Mouse (Mus musculus) midbrain, embryonic 12.5 days (tissue): Measurements from ENCODE around the gene Prpf4b. TPM values are rescaled to one million over a fixed set of nuclear protein-coding genes. Genes with fewer than 3 reads are reported as not detected.
"Not testable (repeated sequence)": the region's sequence is repeated elsewhere in the genome, so short reads cannot be mapped to it uniquely, and the experiment has no call there.

Source experiments
- ATAC-seq: fragments of 200-750 bp; cut with Nextera tagmentation; 2 replicates; pipeline ENCODE4 v1.8.0; 2017; ENCODE audit warnings: low read depth, moderate TSS enrichment, moderate library complexity; ENCODE audit not compliant: low FRiP score
- H3K27ac ChIP-seq: fragments of 300-500 bp; sonication (generic); replicated peaks from 2 replicates; pipeline ENCODE4 v1.5.1; 2016; ENCODE audit warnings: mild to moderate bottlenecking
- H3K27me3 ChIP-seq: fragments of 300-500 bp; sonication (generic); 2 replicates; pipeline ENCODE4 v1.6.1; 2016; ENCODE audit warnings: mild to moderate bottlenecking
- H3K36me3 ChIP-seq: fragments of 300-500 bp; sonication (generic); 2 replicates; pipeline ENCODE4 v1.6.1; 2016
- H3K4me1 ChIP-seq: fragments of 300-500 bp; sonication (generic); 2 replicates; pipeline ENCODE4 v1.6.1; 2016
- H3K4me2 ChIP-seq: fragments of 300-500 bp; sonication (generic); replicated peaks from 2 replicates; pipeline ENCODE4 v1.6.1; 2016; ENCODE audit warnings: mild to moderate bottlenecking, moderate library complexity
- H3K4me3 ChIP-seq: fragments of 300-500 bp; sonication (generic); 2 replicates; pipeline ENCODE4 v1.5.1; 2016; ENCODE audit warnings: mild to moderate bottlenecking
- H3K9ac ChIP-seq: fragments of 300-500 bp; sonication (generic); replicated peaks from 2 replicates; pipeline ENCODE4 v1.6.1; 2016; ENCODE audit warnings: mild to moderate bottlenecking, moderate library complexity
- H3K9me3 ChIP-seq: fragments of 300-500 bp; sonication (generic); 2 replicates; pipeline ENCODE4 v1.6.1; 2016; ENCODE audit warnings: mild to moderate bottlenecking
- WGBS: fragments of 180-500 bp; shearing (Covaris S2); methylation state at CpG from one replicate; pipeline ENCODE4 v1.1.7; 2016; 5-methylcytosine and 5-hydroxymethylcytosine counted together
- polyA plus RNA-seq: library from polyadenylated mRNA; unstranded; fragments of >200 nt; fragmentation: Nextera tagmentation; extraction: Ambion mirVana; gene quantifications from 2 replicates; pipeline ENCODE4 v1.2.1, GENCODE M21; 2016

Prpf4b gene
- polyA plus RNA-seq, 1 experiment from 2014 or later: 90.2 TPM

DNA sequence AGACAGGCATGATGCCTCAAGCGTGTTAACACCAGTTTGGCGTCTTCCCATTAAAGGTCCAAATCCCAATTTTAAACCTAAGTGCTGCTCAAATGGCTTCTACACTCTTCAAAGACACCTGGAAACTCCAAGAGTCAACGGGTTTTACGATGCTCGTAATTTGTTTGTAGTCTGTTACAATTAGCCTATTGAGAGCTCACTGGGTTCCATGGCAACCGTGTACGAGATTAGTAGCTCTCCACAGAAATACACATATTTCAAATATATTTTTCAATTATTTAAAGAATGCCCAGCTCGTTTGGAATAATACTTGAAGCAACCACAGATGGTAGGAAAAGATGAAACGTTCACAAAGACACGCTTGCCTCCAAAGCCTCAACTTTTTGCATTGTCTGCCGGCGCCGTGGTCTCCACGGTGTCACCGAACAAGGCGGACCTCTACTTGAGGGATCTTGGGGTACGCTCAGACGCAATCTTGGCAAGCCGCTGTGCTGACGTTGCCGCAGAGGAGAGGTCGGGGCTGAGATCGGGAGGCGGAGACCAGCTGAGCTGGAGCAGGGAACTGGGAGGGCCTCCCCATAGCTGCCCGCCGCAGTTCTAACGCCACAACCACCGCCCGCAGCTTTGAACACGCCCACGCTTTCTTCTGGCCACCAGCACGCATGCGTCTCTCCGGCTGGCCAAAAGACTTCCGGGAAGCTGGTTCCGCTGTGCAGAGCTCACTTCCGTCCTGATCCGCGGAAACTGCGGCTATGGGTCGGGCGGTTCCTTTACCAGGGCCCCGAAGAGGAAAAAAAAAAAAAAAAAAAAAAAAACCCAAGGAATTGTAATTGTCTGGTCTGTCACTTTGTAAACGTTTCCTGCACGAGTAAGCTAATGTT lies 1.1 kb upstream of the Prpf4b start:
- Histone ChIP-seq H3K36me3 (no peaks in the 10 kb centered on the region), H3K9ac (peak overlapping the region; percentile 66), H3K9me3 (no peaks in the 10 kb centered on the region), H3K4me3 (peak overlapping the region; percentile 70), H3K4me1 (peaks cover 24% of the 10 kb centered on the region), H3K27me3 (no peaks in the 10 kb centered on the region), H3K27ac (peak overlapping the region; percentile 99), H3K4me2 (peak overlapping the region; percentile 76)
- 3% methylated on average over 45 of the region's 45 CpGs for WGBS
- ATAC-seq: peak; percentile 91

DNA sequence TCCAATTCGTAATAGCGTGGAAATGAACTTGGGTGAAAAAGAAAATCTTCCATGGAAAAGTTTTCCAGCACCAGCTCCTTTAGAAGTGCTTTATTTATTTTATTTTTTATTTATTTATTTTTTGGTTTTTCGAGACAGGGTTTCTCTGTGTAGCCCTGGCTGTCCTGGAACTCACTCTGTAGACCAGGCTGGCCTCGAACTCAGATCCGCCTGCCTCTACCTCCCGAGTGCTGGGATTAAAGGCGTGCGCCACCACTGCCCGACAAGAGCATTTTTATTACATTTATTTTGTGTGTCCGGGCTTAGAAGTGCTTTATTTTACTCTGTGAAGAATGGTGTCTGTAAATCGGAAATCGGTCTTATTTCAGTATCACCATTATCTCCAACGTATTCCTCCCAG lies 366 bp upstream of the Prpf4b start:
- ATAC-seq: peak; percentile 23; the same call in 1 of the 2 replicates
- Histone ChIP-seq H3K4me3 (peak overlapping the region; percentile 70), H3K27ac (peak overlapping the region; percentile 99), H3K9ac (peak overlapping the region; percentile 80; the same call in 1 of the 2 replicates), H3K4me2 (peak overlapping the region; percentile 76), H3K4me1 (peaks cover 24% of the 10 kb centered on the region)
- not testable (repeated sequence) for H3K36me3 ChIP-seq, H3K27me3 ChIP-seq, H3K9me3 ChIP-seq
- whole genome bisulfite sequencing: 22% methylated on average over 13 of the region's 13 CpGs

DNA sequence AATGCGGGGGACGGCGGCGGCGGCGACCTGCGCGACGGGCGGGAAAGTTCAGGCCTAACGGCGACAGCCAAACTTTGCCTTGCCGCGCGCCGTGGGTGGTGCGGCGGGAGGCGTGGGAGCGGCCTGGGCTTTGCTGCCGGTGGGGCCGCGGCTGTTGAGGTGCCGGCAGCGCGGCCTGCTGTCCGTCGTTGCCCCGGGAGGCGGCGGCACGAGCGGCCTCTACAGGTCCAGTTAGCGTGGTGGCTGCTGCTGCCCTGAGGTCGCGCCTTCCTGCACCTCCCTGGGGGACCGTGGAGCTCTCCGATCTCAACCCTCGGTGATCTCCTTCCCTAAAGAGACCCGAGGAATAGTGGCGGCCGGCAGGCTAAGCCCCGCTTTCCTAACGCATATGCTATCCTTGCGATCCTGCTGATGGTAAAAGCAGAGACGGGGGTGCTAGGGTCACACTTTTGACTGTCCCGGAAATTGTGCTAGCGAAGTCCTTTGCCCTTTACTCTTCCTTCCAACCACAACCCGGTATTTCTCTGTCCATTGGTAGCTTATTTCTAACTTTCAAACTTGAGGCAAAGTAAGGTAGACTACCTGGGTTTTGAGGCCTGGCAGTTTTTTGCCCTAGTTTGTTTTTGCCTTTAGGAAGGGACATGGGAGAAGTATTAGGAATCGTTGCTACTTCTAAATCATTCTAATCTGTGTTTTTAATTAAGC lies 791 bp downstream of the Prpf4b start:
- under 1% methylated on average over 49 of the region's 50 CpGs for WGBS
- Histone ChIP-seq H3K9me3 (no peaks in the 10 kb centered on the region), H3K9ac (peak overlapping the region; percentile 80), H3K27me3 (no peaks in the 10 kb centered on the region), H3K4me1 (peaks cover 24% of the 10 kb centered on the region), H3K36me3 (no peaks in the 10 kb centered on the region), H3K4me2 (peak overlapping the region; percentile 76), H3K27ac (peak overlapping the region; percentile 99), H3K4me3 (peak overlapping the region; percentile 70)
- ATAC-seq: peak; percentile 61

DNA sequence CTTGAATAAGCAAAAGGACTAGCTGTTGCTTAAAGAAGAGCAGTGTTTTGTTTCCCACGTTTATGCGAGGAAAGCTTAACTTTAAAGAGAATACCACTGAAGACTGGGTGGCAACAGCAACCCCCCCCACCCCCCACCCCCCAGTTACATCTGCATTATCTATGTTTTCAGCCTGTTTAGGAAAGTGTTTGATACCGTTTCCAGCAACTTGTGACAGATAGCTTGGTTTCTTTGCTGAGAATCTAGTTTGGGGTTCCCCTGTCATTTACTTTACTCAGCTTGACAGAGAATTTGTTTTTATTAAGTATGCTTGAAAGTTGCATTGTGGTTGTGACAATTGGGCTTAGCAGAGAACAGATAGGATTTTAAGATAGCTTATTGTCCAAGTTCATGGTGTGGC lies 1.4 kb downstream of the Prpf4b start:
- Histone ChIP-seq H3K4me3 (peak overlapping the region; percentile 70), H3K27ac (no peak overlapping the region), H3K36me3 (no peaks in the 10 kb centered on the region), H3K4me1 (peaks cover 24% of the 10 kb centered on the region), H3K9ac (peak overlapping the region; percentile 80), H3K9me3 (no peaks in the 10 kb centered on the region), H3K4me2 (peak overlapping the region; percentile 76), H3K27me3 (no peaks in the 10 kb centered on the region)
- ATAC-seq: no peak
- 6% methylated on average over 3 of the region's 3 CpGs for WGBS

DNA sequence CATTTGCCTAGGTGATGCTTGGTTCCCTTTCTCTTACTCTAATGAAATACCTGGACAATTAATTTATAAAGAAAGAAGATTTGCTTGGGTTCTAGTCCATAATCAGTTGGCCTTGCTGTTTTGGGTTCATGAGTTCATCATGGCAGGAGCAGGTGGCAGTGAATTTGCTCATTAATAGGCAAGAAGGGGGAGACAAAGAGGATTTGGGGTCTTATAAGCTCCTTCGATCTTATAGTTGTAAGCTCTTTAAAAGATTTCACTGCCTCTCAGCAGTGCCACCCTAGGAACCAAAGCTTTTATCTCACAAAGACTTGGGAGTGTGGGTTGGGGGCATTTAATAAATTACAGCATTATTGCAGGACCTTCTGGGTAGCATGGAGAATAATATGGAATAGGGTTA lies 17.8 kb downstream of the Prpf4b start:
- 47% methylated on average over 1 of the region's 1 CpGs for WGBS
- Histone ChIP-seq H3K9ac (no peak overlapping the region), H3K4me2 (no peak overlapping the region), H3K27ac (no peak overlapping the region), H3K9me3 (no peaks in the 10 kb centered on the region), H3K36me3 (peaks cover 87% of the 10 kb centered on the region), H3K4me1 (no peaks in the 10 kb centered on the region), H3K27me3 (no peaks in the 10 kb centered on the region), H3K4me3 (no peak overlapping the region)
- no peak for ATAC-seq

DNA sequence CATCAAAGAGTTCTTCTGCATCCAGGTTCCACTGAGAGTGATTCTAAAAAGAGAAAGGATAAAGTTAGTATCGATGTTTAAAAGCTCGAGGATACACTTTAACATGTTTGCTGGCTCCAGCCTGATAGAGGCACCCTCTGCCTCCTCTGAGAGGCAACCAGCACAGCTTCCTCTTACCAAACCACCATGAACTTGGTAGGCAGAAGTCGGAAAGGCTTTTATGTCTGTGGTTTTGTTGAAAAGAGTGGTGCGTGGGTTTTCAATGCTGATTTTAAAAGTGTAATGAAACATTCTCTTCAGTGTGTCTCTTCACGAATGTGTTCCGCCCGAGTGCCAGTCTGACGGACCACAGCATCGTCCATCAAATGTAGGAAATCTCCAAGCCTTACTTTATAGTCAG lies 39.5 kb downstream of the Prpf4b start:
- H3K4me3 ChIP-seq: no peak overlapping the region
- H3K27ac ChIP-seq: no peak overlapping the region
- no peak overlapping the region for H3K9ac ChIP-seq
- no peaks in the 10 kb centered on the region for H3K27me3 ChIP-seq
- 91% methylated on average over 9 of the region's 9 CpGs for WGBS
- no peak for ATAC-seq
- no peaks in the 10 kb centered on the region for H3K36me3 ChIP-seq
- no peak overlapping the region for H3K4me2 ChIP-seq
- H3K9me3 ChIP-seq: no peaks in the 10 kb centered on the region
- H3K4me1 ChIP-seq: peaks cover 7% of the 10 kb centered on the region

DNA sequence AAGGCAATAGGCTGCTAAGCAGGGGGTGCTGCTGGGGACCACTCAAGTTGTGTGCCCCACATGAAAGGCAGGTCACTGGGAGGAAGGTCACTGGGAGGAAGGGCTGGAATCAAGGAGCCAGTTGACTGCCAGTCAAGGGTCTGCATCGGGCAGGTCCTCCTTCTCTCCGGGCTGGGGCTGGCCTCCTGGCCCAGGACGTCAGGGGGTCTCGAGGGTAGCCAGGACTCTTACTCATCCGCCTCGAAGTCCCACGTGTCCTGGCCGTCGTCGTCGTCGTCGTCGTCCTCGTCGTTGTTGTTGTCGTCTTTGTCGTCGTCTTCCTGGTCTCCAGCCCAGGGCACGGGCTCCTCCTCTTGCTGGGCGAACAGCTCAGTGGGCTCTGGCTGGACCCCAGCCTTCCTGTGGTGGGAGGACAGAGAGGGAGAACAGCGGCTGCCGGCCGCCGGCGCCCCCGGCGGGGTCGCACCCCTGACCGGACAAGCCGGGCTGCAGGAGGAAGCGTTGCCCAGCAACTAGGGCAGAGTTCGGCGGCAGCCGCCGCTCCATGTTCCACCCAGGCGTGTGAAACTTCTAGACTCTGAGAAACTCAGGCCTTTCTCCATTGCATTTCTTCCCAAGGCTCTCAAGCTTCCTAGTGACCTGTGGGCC lies 41.5 kb downstream of the Prpf4b start:
- Histone ChIP-seq H3K27ac (no peak overlapping the region), H3K4me2 (peak overlapping the region; percentile 52), H3K9ac (no peak overlapping the region; the same call in 1 of the 2 replicates), H3K36me3 (no peaks in the 10 kb centered on the region), H3K27me3 (no peaks in the 10 kb centered on the region), H3K4me3 (peak overlapping the region; percentile 33), H3K4me1 (peaks cover 7% of the 10 kb centered on the region), H3K9me3 (no peaks in the 10 kb centered on the region)
- WGBS: 39% methylated on average over 37 of the region's 37 CpGs
- 0 out of 2 replicates have a peak, but pooled peaks have one; percentile 30 for ATAC-seq

DNA sequence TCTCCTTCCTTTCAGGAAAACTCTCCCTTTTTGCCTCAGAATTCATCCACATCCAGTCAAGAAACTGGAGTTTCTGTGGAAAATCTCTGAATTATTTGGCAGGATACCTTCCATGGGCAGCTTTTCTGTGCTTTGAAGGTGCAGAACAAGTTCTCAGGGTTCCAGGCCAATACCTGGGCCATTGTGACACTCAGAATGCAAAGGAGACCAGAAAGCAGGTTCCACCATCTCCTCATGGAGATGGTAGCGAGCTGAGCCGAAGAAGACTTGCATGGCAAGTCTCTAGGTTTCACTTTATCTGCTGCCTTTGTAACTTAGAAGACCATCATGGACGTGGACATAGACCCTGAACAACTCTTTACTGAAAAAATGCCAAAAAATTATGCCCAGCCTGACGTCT lies 49.1 kb downstream of the Prpf4b start, which contains the start of the genes Fam217a and 4933417A18Rik:
TSS of gene Fam217a (minus strand) at position 101 of the 400 bp plus-strand sequence.
TSS of gene 4933417A18Rik (plus strand) at position 200 of the 400 bp plus-strand sequence.
- WGBS: 82% methylated on average over 4 of the region's 4 CpGs

DNA sequence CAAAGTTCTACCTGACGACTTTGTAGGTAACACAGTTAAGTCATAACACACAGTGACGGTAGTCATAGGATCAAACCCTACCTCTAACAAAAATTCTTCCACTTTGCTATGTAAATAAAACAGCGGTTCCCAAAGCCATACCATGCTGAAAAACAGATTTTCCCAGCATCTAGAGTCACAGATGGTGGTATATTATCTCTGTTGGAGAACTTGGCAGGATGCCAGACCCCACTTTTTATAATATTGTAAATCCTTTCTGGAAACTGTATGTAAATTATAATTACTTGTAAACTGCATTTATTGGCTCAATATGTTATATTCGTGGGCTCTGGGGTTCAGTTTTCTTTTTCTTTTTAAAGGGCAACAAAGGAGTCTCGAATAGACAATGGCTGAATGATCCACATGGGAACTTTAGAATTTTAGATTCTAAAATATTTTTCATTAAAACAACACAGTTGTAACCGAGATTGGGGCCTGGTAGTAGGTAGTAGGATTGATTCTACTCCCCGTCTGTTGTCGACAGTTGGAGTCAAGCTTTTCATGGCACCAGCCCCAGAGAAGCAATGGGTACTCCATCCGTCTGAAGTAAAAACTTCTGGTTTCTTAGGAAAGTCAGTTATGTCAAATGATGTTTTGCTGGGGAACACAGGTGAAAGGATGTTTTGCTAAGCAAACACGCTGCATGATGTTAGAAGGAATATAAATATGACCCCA lies 60.0 kb downstream of the Prpf4b start:
- ATAC-seq: no peak
- Histone ChIP-seq H3K27me3 (no peaks in the 10 kb centered on the region), H3K36me3 (no peaks in the 10 kb centered on the region), H3K4me2 (no peak overlapping the region), H3K27ac (no peak overlapping the region), H3K4me3 (no peak overlapping the region), H3K9ac (no peak overlapping the region), H3K9me3 (no peaks in the 10 kb centered on the region), H3K4me1 (no peaks in the 10 kb centered on the region)
- 82% methylated on average over 10 of the region's 10 CpGs for WGBS

More for the DNA sequence above, 49.1 kb downstream of the Prpf4b start, which contains the start of the genes Fam217a and 4933417A18Rik:
- Histone ChIP-seq H3K27me3 (no peaks in the 10 kb centered on the region), H3K27ac (no peak within 1 kb of the TSS), H3K36me3 (no peaks in the 10 kb centered on the region), H3K4me3 (no peak within 1 kb of the TSS), H3K9me3 (no peaks in the 10 kb centered on the region), H3K9ac (no peak within 1 kb of the TSS), H3K4me2 (no peak within 1 kb of the TSS), H3K4me1 (no peaks in the 10 kb centered on the region)
- ATAC-seq: no peak

DNA sequence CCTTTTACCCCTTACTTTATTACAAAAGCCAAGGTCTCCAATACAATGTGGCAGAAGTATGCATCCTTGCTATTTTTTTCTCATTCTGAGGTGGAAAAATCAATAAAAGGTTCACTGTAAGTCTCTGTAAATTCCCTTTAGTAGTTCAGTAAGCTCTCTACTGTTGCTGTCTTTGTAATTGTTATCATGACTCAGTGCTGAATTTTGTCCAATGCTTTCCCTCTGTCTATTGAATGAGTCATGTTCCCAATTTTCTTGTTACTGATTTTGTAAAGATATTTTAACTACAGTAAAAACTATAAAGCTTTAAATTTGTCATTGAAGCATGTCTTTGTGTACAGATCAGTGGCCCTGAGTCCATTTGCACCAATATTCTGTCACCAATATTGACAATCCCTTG lies 67.3 kb downstream of the Prpf4b start:
- Histone ChIP-seq H3K9me3 (no peaks in the 10 kb centered on the region), H3K4me2 (no peak overlapping the region), H3K9ac (no peak overlapping the region), H3K4me1 (no peaks in the 10 kb centered on the region), H3K27ac (no peak overlapping the region), H3K27me3 (no peaks in the 10 kb centered on the region), H3K4me3 (no peak overlapping the region), H3K36me3 (no peaks in the 10 kb centered on the region)
- ATAC-seq: no peak

DNA sequence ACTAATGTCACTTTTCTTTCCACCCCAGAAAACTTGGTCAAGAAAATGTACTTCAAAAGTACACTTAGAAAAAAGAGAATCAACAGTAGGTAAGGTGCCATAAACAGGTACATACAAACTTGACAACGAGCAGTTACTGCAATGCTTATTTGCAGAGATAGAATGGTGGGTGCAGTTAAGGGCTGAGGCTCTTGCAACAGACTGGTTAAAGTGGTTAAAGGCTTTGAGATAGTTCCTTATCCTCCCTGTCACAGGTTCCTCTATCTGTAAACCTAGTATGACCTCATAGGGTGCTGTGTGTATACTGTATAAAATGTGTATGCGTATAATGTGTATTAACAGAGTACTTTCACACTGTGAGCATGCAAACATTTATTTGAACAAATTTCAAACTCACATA lies 76.3 kb downstream of the Prpf4b start:
- 93% methylated on average over 2 of the region's 2 CpGs for WGBS
- H3K9me3 ChIP-seq, H3K4me2 ChIP-seq, H3K27me3 ChIP-seq, H3K4me3 ChIP-seq, H3K4me1 ChIP-seq, H3K36me3 ChIP-seq, H3K27ac ChIP-seq, H3K9ac ChIP-seq, ATAC-seq: not testable (repeated sequence)
